Mouse (Mus musculus): ENCODE results near the gene Cdk15. TPM values are rescaled to one million over a fixed set of nuclear protein-coding genes. Genes with fewer than 3 reads are reported as not detected.

Cdk15 gene
- total and polyA plus RNA-seq, 2 experiments from 2014 or later = 1.3 to 1.8 TPM

- ATAC-seq = no peak
- H3K9me3 ChIP-seq (ENCODE audit: low read length) = no peaks in the 10 kb centered on the region
- H3K4me1 ChIP-seq (ENCODE audit: insufficient read depth, low read length) = no peaks in the 10 kb centered on the region
- TF ChIP-seq CTCF (IDR thresholded peaks at IDR 0.05; ENCODE audit: low read depth) = no peak
- no peak overlapping the region for H3K9ac ChIP-seq (replicated peaks; ENCODE audit: low read length)
- no peaks in the 10 kb centered on the region for H3K27me3 ChIP-seq (ENCODE audit: insufficient read depth, low read length)
- no peaks in the 10 kb centered on the region for H3K36me3 ChIP-seq (ENCODE audit: insufficient read depth, low read length)
- 40% methylated on average over 20 of the region's 20 CpGs for WGBS
- no peak overlapping the region for H3K4me2 ChIP-seq (ENCODE audit: low read depth, low read length)
- peak; percentile 33 for DNase-seq (ENCODE audit: low spot score)
- H3K4me3 ChIP-seq (ENCODE audit: low read length) = no peak overlapping the region
- H3K27ac ChIP-seq = no peak overlapping the region
Measured at GRCm38 (mm10) chr1:59269951-59270689, 13.4 kb downstream of the Cdk15 start.

- no peaks in the 10 kb centered on the region for H3K4me1 ChIP-seq (ENCODE audit: insufficient read depth, low read length)
- ATAC-seq (no peak), DNase-seq (ENCODE audit: low spot score) (no peak)
- H3K9me3 ChIP-seq (ENCODE audit: low read length) = no peaks in the 10 kb centered on the region
- H3K4me3 ChIP-seq (ENCODE audit: low read length) = no peak overlapping the region
- no peaks in the 10 kb centered on the region for H3K36me3 ChIP-seq (ENCODE audit: insufficient read depth, low read length)
- H3K4me2 ChIP-seq (ENCODE audit: low read depth, low read length) = no peak overlapping the region
- H3K9ac ChIP-seq (replicated peaks; ENCODE audit: low read length) = no peak overlapping the region
- TF ChIP-seq CTCF (IDR thresholded peaks at IDR 0.05; ENCODE audit: low read depth) = no peak
- 62% methylated on average over 3 of the region's 3 CpGs for WGBS
- no peak overlapping the region for H3K27ac ChIP-seq
- H3K27me3 ChIP-seq (ENCODE audit: insufficient read depth, low read length) = no peaks in the 10 kb centered on the region
Measured at GRCm38 (mm10) chr1:59272189-59272588, 15.5 kb downstream of the Cdk15 start.

GRCm38 (mm10) chr1:59285880-59286279, 29.2 kb downstream of the Cdk15 start:
- H3K9me3 ChIP-seq (ENCODE audit: low read length) = no peaks in the 10 kb centered on the region
- ATAC-seq (no peak), DNase-seq (ENCODE audit: low spot score) (no peak)
- no peaks in the 10 kb centered on the region for H3K27me3 ChIP-seq (ENCODE audit: insufficient read depth, low read length)
- H3K4me1 ChIP-seq (ENCODE audit: insufficient read depth, low read length) = no peaks in the 10 kb centered on the region
- H3K4me2 ChIP-seq (ENCODE audit: low read depth, low read length) = no peak overlapping the region
- no peak overlapping the region for H3K27ac ChIP-seq
- no peak overlapping the region for H3K9ac ChIP-seq (replicated peaks; ENCODE audit: low read length)
- 92% methylated on average over 5 of the region's 5 CpGs for WGBS
- no peak for TF ChIP-seq CTCF (IDR thresholded peaks at IDR 0.05; ENCODE audit: low read depth)
- no peak overlapping the region for H3K4me3 ChIP-seq (ENCODE audit: low read length)
- H3K36me3 ChIP-seq (ENCODE audit: insufficient read depth, low read length) = no peaks in the 10 kb centered on the region

DNA sequence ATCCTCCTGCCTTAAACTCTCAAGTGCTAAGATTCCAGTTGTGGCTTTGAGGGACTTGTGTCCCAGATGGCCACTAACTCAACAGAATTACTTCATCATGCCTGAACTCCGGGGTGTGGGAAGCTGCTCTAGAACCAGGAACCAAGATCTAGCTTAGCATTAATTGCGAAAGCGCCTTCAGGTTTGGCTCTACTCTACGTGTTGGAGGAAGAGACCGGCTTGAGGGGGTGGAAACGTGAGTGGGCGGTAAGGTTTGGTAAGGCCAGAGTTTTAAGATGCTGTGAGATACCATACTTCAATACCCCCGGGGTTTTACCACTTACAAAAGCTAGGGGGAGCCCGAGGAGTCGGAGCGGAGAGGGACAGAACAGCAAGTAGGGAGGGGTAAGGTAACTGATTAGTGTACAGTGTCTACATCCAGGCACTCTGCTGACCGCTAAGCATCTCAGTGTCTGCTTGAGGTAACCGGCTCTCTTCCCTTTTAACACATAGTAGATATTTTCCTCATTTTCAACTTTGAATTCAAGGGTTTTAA, 29.7 kb downstream of the Cdk15 start:
- no peaks in the 10 kb centered on the region for H3K4me1 ChIP-seq (ENCODE audit: insufficient read depth, low read length)
- no peaks in the 10 kb centered on the region for H3K36me3 ChIP-seq (ENCODE audit: insufficient read depth, low read length)
- TF ChIP-seq CTCF (IDR thresholded peaks at IDR 0.05; ENCODE audit: low read depth) = peak; percentile 6; the same call in 1 of the 2 replicates
- no peak overlapping the region for H3K9ac ChIP-seq (replicated peaks; ENCODE audit: low read length)
- no peak overlapping the region for H3K4me2 ChIP-seq (ENCODE audit: low read depth, low read length)
- no peak overlapping the region for H3K27ac ChIP-seq
- ATAC-seq = no peak
- DNase-seq (ENCODE audit: low spot score) = no peak
- H3K9me3 ChIP-seq (ENCODE audit: low read length) = no peaks in the 10 kb centered on the region
- no peaks in the 10 kb centered on the region for H3K27me3 ChIP-seq (ENCODE audit: insufficient read depth, low read length)
- H3K4me3 ChIP-seq (ENCODE audit: low read length) = no peak overlapping the region
- WGBS = 77% methylated on average over 13 of the region's 13 CpGs

DNA sequence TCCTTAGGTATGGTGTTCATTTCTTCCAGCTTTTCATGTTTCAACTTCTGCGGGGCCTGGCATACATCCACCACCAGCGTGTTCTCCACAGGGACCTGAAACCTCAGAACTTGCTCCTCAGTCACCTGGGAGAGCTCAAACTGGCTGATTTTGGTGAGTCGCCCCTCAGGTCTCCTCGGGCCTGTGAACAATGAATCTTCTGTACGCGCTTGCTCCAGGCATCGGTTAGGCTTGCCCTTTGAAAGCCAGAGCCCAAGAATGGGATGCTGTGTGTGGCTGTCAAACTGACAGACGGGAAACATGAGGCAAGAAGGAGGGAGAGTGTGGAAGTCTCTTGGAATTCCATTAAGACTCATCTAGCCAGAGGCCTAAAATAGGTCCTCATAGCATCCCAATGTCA, 31.0 kb downstream of the Cdk15 start:
- H3K4me2 ChIP-seq (ENCODE audit: low read depth, low read length) = no peak overlapping the region
- H3K9ac ChIP-seq (replicated peaks; ENCODE audit: low read length) = no peak overlapping the region
- H3K9me3 ChIP-seq (ENCODE audit: low read length) = no peaks in the 10 kb centered on the region
- no peaks in the 10 kb centered on the region for H3K27me3 ChIP-seq (ENCODE audit: insufficient read depth, low read length)
- H3K4me3 ChIP-seq (ENCODE audit: low read length) = no peak overlapping the region
- H3K4me1 ChIP-seq (ENCODE audit: insufficient read depth, low read length) = no peaks in the 10 kb centered on the region
- H3K36me3 ChIP-seq (ENCODE audit: insufficient read depth, low read length) = no peaks in the 10 kb centered on the region
- no peak for DNase-seq (ENCODE audit: low spot score)
- 47% methylated on average over 8 of the region's 8 CpGs for WGBS
- H3K27ac ChIP-seq = no peak overlapping the region
- TF ChIP-seq CTCF (IDR thresholded peaks at IDR 0.05; ENCODE audit: low read depth) = no peak
- no peak for ATAC-seq

DNA sequence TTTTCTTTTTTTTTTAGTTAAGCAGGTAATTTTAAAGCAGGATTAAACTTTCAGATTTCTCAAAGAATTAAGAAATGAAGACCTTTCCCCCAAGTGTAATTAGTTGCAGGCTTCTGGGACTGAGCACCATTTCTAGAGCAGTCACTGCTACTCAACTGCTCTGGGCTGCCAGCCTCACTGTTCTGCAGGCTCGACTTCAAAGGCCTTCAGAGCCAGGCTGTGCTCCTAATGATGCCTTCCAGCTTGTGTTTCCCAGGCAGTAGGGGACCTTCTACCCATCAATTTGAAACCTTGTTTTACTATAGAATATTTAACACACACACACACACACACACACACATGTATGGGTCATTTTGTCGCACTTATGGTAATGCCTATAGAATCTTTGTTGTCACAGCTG, 34.9 kb downstream of the Cdk15 start:
- ATAC-seq (no peak), DNase-seq (ENCODE audit: low spot score) (no peak)
- no peaks in the 10 kb centered on the region for H3K36me3 ChIP-seq (ENCODE audit: insufficient read depth, low read length)
- no peak overlapping the region for H3K4me3 ChIP-seq (ENCODE audit: low read length)
- no peaks in the 10 kb centered on the region for H3K9me3 ChIP-seq (ENCODE audit: low read length)
- 33% methylated on average over 2 of the region's 2 CpGs for WGBS
- no peak overlapping the region for H3K9ac ChIP-seq (replicated peaks; ENCODE audit: low read length)
- TF ChIP-seq CTCF (IDR thresholded peaks at IDR 0.05; ENCODE audit: low read depth) = no peak
- H3K27ac ChIP-seq = no peak overlapping the region
- H3K27me3 ChIP-seq (ENCODE audit: insufficient read depth, low read length) = no peaks in the 10 kb centered on the region
- no peaks in the 10 kb centered on the region for H3K4me1 ChIP-seq (ENCODE audit: insufficient read depth, low read length)
- H3K4me2 ChIP-seq (ENCODE audit: low read depth, low read length) = no peak overlapping the region

- Histone ChIP-seq H3K9me3 (ENCODE audit: low read length) (no peaks in the 10 kb centered on the region), H3K9ac (replicated peaks; ENCODE audit: low read length) (no peak overlapping the region), H3K36me3 (ENCODE audit: insufficient read depth, low read length) (no peaks in the 10 kb centered on the region), H3K27ac (no peak overlapping the region), H3K27me3 (ENCODE audit: insufficient read depth, low read length) (no peaks in the 10 kb centered on the region), H3K4me1 (ENCODE audit: insufficient read depth, low read length) (no peaks in the 10 kb centered on the region), H3K4me2 (ENCODE audit: low read depth, low read length) (no peak overlapping the region), H3K4me3 (ENCODE audit: low read length) (no peak overlapping the region)
- WGBS = 74% methylated on average over 1 of the region's 1 CpGs
- no peak for TF ChIP-seq CTCF (IDR thresholded peaks at IDR 0.05; ENCODE audit: low read depth)
- no peak for ATAC-seq
- no peak for DNase-seq (ENCODE audit: low spot score)
Measured at GRCm38 (mm10) chr1:59295769-59296168, 39.1 kb downstream of the Cdk15 start.
